8 mouse cellular contexts compared by ENCODE assay signal in genomic region chr2:30759858-30760547, GRCm38 (mm10). TPM values are rescaled to one million over a fixed set of nuclear protein-coding genes. Genes with fewer than 3 reads are reported as not detected.
A peak's percentile ranks its signal among the peaks of the same experiment; 100 is the strongest.
DNase-seq lines count a peak whose midpoint lies in the region; ATAC-seq lines count a peak whose summit lies in the region.

No protein-coding gene starts in this region.

- no peak for ATAC-seq in midbrain, embryonic 12.5 days (ENCODE audit: low FRiP score, low read depth)
- no peak for ATAC-seq in midbrain, embryonic 14.5 days (ENCODE audit: low FRiP score, low TSS enrichment)

- no peak overlapping the region for H3K4me3 ChIP-seq in midbrain, embryonic 12.5 days
- no peak overlapping the region for H3K4me3 ChIP-seq in midbrain, embryonic 14.5 days (replicated peaks; ENCODE audit: low read depth, low read length)

- H3K4me1 ChIP-seq in midbrain, embryonic 12.5 days, result peaks cover 34% of the 10 kb centered on the region
- H3K4me1 ChIP-seq in midbrain, embryonic 14.5 days (ENCODE audit: control insufficient read depth, insufficient read depth, low read length), result peaks cover 16% of the 10 kb centered on the region

- H3K27me3 ChIP-seq in midbrain, embryonic 12.5 days, result no peaks in the 10 kb centered on the region
- H3K27me3 ChIP-seq in midbrain, embryonic 14.5 days (ENCODE audit: control insufficient read depth, insufficient read depth, low read length), result no peaks in the 10 kb centered on the region

- H3K27ac ChIP-seq in midbrain, embryonic 12.5 days (replicated peaks), result peak overlapping the region; percentile 83
- H3K27ac ChIP-seq in midbrain, embryonic 14.5 days (replicated peaks; ENCODE audit: low read depth, low read length), result no peak overlapping the region

- H3K9ac ChIP-seq in midbrain, embryonic 12.5 days (replicated peaks), result no peak overlapping the region
- no peak overlapping the region for H3K9ac ChIP-seq in midbrain, embryonic 14.5 days (replicated peaks; ENCODE audit: low read length)

- 25% methylated on average over 10 of the region's 10 CpGs for WGBS in midbrain, embryonic 12.5 days
- WGBS in midbrain, embryonic 14.5 days, result 39% methylated on average over 10 of the region's 10 CpGs

- peaks cover 13% of the 10 kb centered on the region for H3K9me3 ChIP-seq in midbrain, embryonic 12.5 days
- H3K9me3 ChIP-seq in midbrain, embryonic 14.5 days (ENCODE audit: control insufficient read depth, low read length), result peaks cover 3% of the 10 kb centered on the region; the same call in 1 of the 2 replicates

- peak; percentile 36 for DNase-seq in adrenal gland, adult 2 months
- DNase-seq in adrenal gland, postnatal 36 days, result no peak
- no peak for DNase-seq in midbrain, embryonic 14.5 days
- DNase-seq in kidney, postnatal 4 days, result peak; percentile 64 to 79
- DNase-seq in gastrocnemius, adult 8-10 months (ENCODE audit: low spot score in 2 of 2), result no peak
- no peak for DNase-seq in ovary, postnatal 10 days (ENCODE audit: low spot score)
- no peak for DNase-seq in adrenal gland, postnatal 4 days (ENCODE audit: low spot score in 2 of 2)

- H3K36me3 ChIP-seq in midbrain, embryonic 12.5 days, result no peaks in the 10 kb centered on the region
- H3K36me3 ChIP-seq in midbrain, embryonic 14.5 days (ENCODE audit: control insufficient read depth, insufficient read depth, low read length), result no peaks in the 10 kb centered on the region

- no peak overlapping the region for H3K4me2 ChIP-seq in midbrain, embryonic 12.5 days (replicated peaks)
- no peak overlapping the region for H3K4me2 ChIP-seq in midbrain, embryonic 14.5 days (ENCODE audit: low read length)

RNA-seq across cellular contexts. Expression of gene 1700001O22Rik, which starts 43.5 kb away (rescaled TPM):
- total RNA-seq in adrenal gland, adult 2 months (2021), result 1 to 10 TPM; 1.8 to 5.0 TPM
- polyA plus RNA-seq in adrenal gland, adult 2 months (2012; rRNA removed), result 2.8 and 3.6 TPM in 2 replicates
- total RNA-seq in adrenal gland, postnatal 36 days (2021), result 1 to 10 TPM in 1 of 2 experiments, under 1 TPM in 1; 0.99 to 2.8 TPM
- polyA plus RNA-seq in midbrain, embryonic 12.5 days (2016; fragmentation: Nextera tagmentation; extraction: Ambion mirVana), result 2.4 and 2.6 TPM in 2 replicates
- 0.87 and 1.0 TPM in 2 replicates for polyA plus RNA-seq in midbrain, embryonic 14.5 days (2014; fragmentation: Nextera tagmentation; extraction: Ambion mirVana)
- 10 to 100 TPM in 2 of 4 experiments, 1 to 10 TPM in 1, under 1 TPM in 1; 0.80 to 25.5 (median 10.2) TPM for total RNA-seq in gastrocnemius, adult 8-10 months (2022)
- 1 to 10 TPM; 1.2 to 1.9 TPM for total RNA-seq in adrenal gland, postnatal 4 days (2021)

RNA-seq across cellular contexts. Expression of gene Ntmt1, which starts 47.6 kb away (rescaled TPM):
- 10 to 100 TPM; 33.5 to 45.4 TPM for total RNA-seq in adrenal gland, adult 2 months (2021)
- 69.9 and 77.1 TPM in 2 replicates for polyA plus RNA-seq in adrenal gland, adult 2 months (2012; rRNA removed)
- 10 to 100 TPM; 49.6 to 52.2 TPM for total RNA-seq in adrenal gland, postnatal 36 days (2021)
- 103 and 110 TPM in 2 replicates for polyA plus RNA-seq in midbrain, embryonic 12.5 days (2016; fragmentation: Nextera tagmentation; extraction: Ambion mirVana)
- polyA plus RNA-seq in midbrain, embryonic 14.5 days (2014; fragmentation: Nextera tagmentation; extraction: Ambion mirVana), result 114 and 122 TPM in 2 replicates
- total RNA-seq in gastrocnemius, adult 8-10 months (2022), result 10 to 100 TPM in 3 of 4 experiments, 1 to 10 TPM in 1; 9.7 to 14.5 (median 13.3) TPM
- 10 to 100 TPM; 43.1 to 44.4 TPM for total RNA-seq in adrenal gland, postnatal 4 days (2021)

Comparison
In these comparisons a context has a peak if more than half of its experiments do, and no peak if none do; other contexts are left out.
1. DNase-seq: peak in adrenal gland, adult 2 months (single experiment) and kidney, postnatal 4 days (2 of 2); none in adrenal gland, postnatal 36 days (0 of 2), midbrain, embryonic 14.5 days (single experiment), gastrocnemius, adult 8-10 months (0 of 2), ovary, postnatal 10 days (single experiment) and adrenal gland, postnatal 4 days (0 of 2).